Mouse (Mus musculus): ENCODE results near the gene Golga5. TPM values are rescaled to one million over a fixed set of nuclear protein-coding genes. Genes with fewer than 3 reads are reported as not detected.

Gene Golga5
- polyA plus RNA-seq (2017; shearing (Covaris generic)) = 10 to 100 TPM; 52.7 to 57.7 TPM

GRCm38 (mm10) chr12:102468894-102469764, at the start of gene Golga5:
Gene Golga5, plus strand, starts transcription at chr12:102469135.

GRCm38 (mm10) chr12:102439632-102440023, 29.3 kb upstream of the Golga5 start, which contains the start of gene Lgmn:
Gene Lgmn, minus strand, starts transcription at chr12:102439813.

Other genes starting within 250 kb of the Golga5 start
- 10 to 100 TPM; 72.4 to 82.4 TPM for gene Rin3, start 186.1 kb upstream of the Golga5 start, polyA plus RNA-seq (2017; shearing (Covaris generic))
- gene Lgmn, start 29.3 kb upstream of the Golga5 start, polyA plus RNA-seq (2017; shearing (Covaris generic)) = 10 to 100 TPM; 14.6 to 27.9 TPM
- under 1 TPM in 1 of 2 experiments, not detected in 1; 0.64 TPM for gene Chga, start 85.8 kb downstream of the Golga5 start, polyA plus RNA-seq (2017; shearing (Covaris generic))
- gene Itpk1, start 235.8 kb downstream of the Golga5 start, polyA plus RNA-seq (2017; shearing (Covaris generic)) = 10 to 100 TPM; 52.8 to 54.7 TPM

Data from inflammation-experienced regulatory T-cells (primary cell).